Mouse (Mus musculus) heart, adult 2 months (tissue): ENCODE measurements at regions not wholly inside any gene's neighbourhood (a gene's known extent, or its start where the extent isn't known, plus 50 kb on each side); places are given as distances from the start of the nearest gene placed in this dataset.

Experiments used
- CTCF ChIP-seq: fragments of 200-600 bp; IDR thresholded peaks from 2 replicates; pipeline ENCODE4 v1.8.1; 2022; ENCODE audit warnings: antibody characterized with exemption, mild to moderate bottlenecking, moderate library complexity
- EP300 ChIP-seq: fragments of 200-500 bp; IDR thresholded peaks from 2 replicates; pipeline ENCODE4 v1.6.1; 2011; ENCODE audit warnings: low read depth, low read length, control low read depth; ENCODE audit not compliant: insufficient read depth

GRCm38 (mm10) chr11:111947671-111948070, 834.4 kb upstream of the Sox9 start:
- no peak for TF ChIP-seq CTCF
- no peak for TF ChIP-seq EP300
